Mouse (Mus musculus): Measurements from ENCODE around the gene C77080. TPM values are rescaled to one million over a fixed set of nuclear protein-coding genes. Genes with fewer than 3 reads are reported as not detected.

C77080 gene
- total RNA-seq, 2 experiments from 2014 or later: 0.20 TPM; not detected in 1

DNA sequence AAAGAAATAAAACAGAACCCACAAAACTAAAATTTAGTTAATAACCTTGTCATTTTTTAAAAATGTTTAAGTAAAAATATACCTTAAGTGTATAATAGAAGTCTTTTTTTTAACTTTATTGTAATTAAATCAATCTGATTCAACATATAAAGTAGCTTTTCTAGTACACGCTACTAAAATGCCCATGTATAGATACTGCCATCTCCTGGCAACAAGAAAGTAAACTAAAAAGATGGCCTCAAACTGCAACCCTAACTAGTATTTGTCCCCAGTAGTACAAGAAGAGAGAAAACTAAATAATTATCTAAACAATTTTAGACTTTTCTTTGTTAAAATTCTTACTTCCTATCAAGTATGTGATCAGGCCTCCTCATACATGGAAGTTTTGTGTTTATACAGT is 81.6 kb downstream of the C77080 start:
- no peak for ATAC-seq (replicated peaks; ENCODE audit: low FRiP score, low TSS enrichment, poor library complexity, severe bottlenecking)

DNA sequence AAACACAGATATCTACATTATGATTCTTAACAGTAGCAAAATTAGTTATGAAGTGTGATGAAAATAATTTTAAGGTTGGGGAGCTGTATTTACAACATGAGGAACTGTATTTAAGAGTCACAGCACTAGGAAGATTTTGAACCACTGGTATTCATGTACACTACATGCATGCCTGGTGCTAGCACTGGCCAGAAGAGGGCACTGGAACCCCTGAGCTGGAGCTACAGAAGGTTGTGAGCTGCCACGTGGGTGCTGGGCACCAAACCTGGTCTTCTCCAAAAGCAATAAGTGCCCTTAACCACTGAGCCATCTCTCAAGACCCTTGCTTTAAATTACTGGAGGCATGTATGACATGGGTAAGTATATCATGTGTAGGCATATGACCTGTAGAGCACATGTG is 88.7 kb downstream of the C77080 start:
- no peak for ATAC-seq (replicated peaks; ENCODE audit: low FRiP score, low TSS enrichment, poor library complexity, severe bottlenecking)

Other genes with a start within 250 kb of the C77080 start
- 12.1 and 15.0 TPM in 2 replicates for gene Rnf19b, start 203.1 kb downstream of the C77080 start, total RNA-seq (2014; fragmentation: Nextera tagmentation)
- gene Rnf19b, start 203.1 kb downstream of the C77080 start, total RNA-seq (2017): 26.7 and 28.3 TPM in 2 replicates
- gene Tmem54, start 155.9 kb downstream of the C77080 start, total RNA-seq (2014; fragmentation: Nextera tagmentation): not detected in 2 replicates
- gene Tmem54, start 155.9 kb downstream of the C77080 start, total RNA-seq (2017): not detected in 2 replicates
- not detected in 2 replicates for gene Hpca, start 139.4 kb downstream of the C77080 start, total RNA-seq (2014; fragmentation: Nextera tagmentation)
- gene Hpca, start 139.4 kb downstream of the C77080 start, total RNA-seq (2017): not detected in 2 replicates
- gene Fndc5, start 124.4 kb downstream of the C77080 start, total RNA-seq (2014; fragmentation: Nextera tagmentation): not detected in 2 replicates
- 0.65 and 0.75 TPM in 2 replicates for gene Fndc5, start 124.4 kb downstream of the C77080 start, total RNA-seq (2017)
- 33.7 and 36.6 TPM in 2 replicates for gene S100pbp, start 71.7 kb downstream of the C77080 start, total RNA-seq (2014; fragmentation: Nextera tagmentation)
- 9.9 and 26.8 TPM in 2 replicates for gene S100pbp, start 71.7 kb downstream of the C77080 start, total RNA-seq (2017)
- gene Yars, start 71.6 kb downstream of the C77080 start, total RNA-seq (2014; fragmentation: Nextera tagmentation): 54.8 and 56.6 TPM in 2 replicates
- gene Yars, start 71.6 kb downstream of the C77080 start, total RNA-seq (2017): 45.5 and 46.2 TPM in 2 replicates
- gene Sync, start 26.2 kb upstream of the C77080 start, total RNA-seq (2014; fragmentation: Nextera tagmentation): not detected in 2 replicates
- not detected in 2 replicates for gene Sync, start 26.2 kb upstream of the C77080 start, total RNA-seq (2017)
- gene Rbbp4, start 74.0 kb upstream of the C77080 start, total RNA-seq (2014; fragmentation: Nextera tagmentation): 128 and 189 TPM in 2 replicates
- 92.8 and 105 TPM in 2 replicates for gene Rbbp4, start 74.0 kb upstream of the C77080 start, total RNA-seq (2017)
- 26.6 and 41.9 TPM in 2 replicates for gene Zbtb8os, start 74.3 kb upstream of the C77080 start, total RNA-seq (2014; fragmentation: Nextera tagmentation)
- gene Zbtb8os, start 74.3 kb upstream of the C77080 start, total RNA-seq (2017): 52.6 and 60.8 TPM in 2 replicates
- 4.4 and 6.9 TPM in 2 replicates for gene Zbtb8a, start 116.7 kb upstream of the C77080 start, total RNA-seq (2014; fragmentation: Nextera tagmentation)
- 13.3 and 22.2 TPM in 2 replicates for gene Zbtb8a, start 116.7 kb upstream of the C77080 start, total RNA-seq (2017)
- gene Zbtb8b, start 179.4 kb upstream of the C77080 start, total RNA-seq (2014; fragmentation: Nextera tagmentation): not detected in 2 replicates
- 0.05 TPM in 1 of 2 replicates, not detected in the other for gene Zbtb8b, start 179.4 kb upstream of the C77080 start, total RNA-seq (2017)
- gene Bsdc1, start 200.2 kb upstream of the C77080 start, total RNA-seq (2014; fragmentation: Nextera tagmentation): 36.1 and 36.3 TPM in 2 replicates
- gene Bsdc1, start 200.2 kb upstream of the C77080 start, total RNA-seq (2017): 31.3 and 52.3 TPM in 2 replicates
- gene Tssk3, start 229.6 kb upstream of the C77080 start, total RNA-seq (2014; fragmentation: Nextera tagmentation): not detected in 2 replicates
- gene Tssk3, start 229.6 kb upstream of the C77080 start, total RNA-seq (2017): not detected in 2 replicates
- not detected in 2 replicates for gene Fam229a, start 229.8 kb upstream of the C77080 start, total RNA-seq (2014; fragmentation: Nextera tagmentation)
- gene Fam229a, start 229.8 kb upstream of the C77080 start, total RNA-seq (2017): not detected in 2 replicates

Measured in megakaryocyte-erythroid progenitor cell, adult 5-6 weeks (primary cell).